Mouse (Mus musculus) cerebellum, adult 9-10 months (tissue): ENCODE data around the gene Mmp14.
A peak's percentile ranks its signal among the peaks of the same experiment; 100 is the strongest.

Experiments used
- DNase-seq: peaks from one replicate; pipeline ENCODE4 v3.0.0; 2022

Gene Mmp14

GRCm38 (mm10) chr14:54435194-54435918, 3.9 kb downstream of the Mmp14 start:
- no peak for DNase-seq

DNA sequence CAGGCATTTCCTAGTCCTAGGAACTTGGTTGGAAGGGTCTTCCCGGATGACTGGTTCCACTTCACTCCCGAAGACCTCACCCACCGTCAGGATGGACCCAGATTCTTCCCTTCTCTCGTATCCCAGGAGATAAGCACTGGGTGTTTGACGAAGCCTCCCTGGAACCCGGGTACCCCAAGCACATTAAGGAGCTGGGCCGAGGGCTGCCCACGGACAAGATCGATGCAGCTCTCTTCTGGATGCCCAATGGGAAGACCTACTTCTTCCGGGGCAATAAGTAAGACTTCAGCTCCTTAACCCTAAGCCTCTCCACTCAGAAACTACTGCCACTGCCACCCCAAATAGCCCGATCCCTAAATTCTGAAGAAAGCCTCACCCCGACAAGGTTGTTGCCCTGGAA, 7.7 kb downstream of the Mmp14 start:
- no peak for DNase-seq

- no peak for DNase-seq
Measured at GRCm38 (mm10) chr14:54439610-54440009, 8.2 kb downstream of the Mmp14 start.

GRCm38 (mm10) chr14:54440538-54440937, 9.1 kb downstream of the Mmp14 start:
- DNase-seq = no peak

- DNase-seq = no peak
Measured at GRCm38 (mm10) chr14:54441365-54441764, 10.0 kb downstream of the Mmp14 start.

GRCm38 (mm10) chr14:54442548-54442947, 11.1 kb downstream of the Mmp14 start:
- DNase-seq = no peak

- DNase-seq = no peak
Measured at GRCm38 (mm10) chr14:54443196-54443595, 11.8 kb downstream of the Mmp14 start.

- peak; percentile 17 for DNase-seq
Measured at GRCm38 (mm10) chr14:54443712-54444618, 12.6 kb downstream of the Mmp14 start.

DNA sequence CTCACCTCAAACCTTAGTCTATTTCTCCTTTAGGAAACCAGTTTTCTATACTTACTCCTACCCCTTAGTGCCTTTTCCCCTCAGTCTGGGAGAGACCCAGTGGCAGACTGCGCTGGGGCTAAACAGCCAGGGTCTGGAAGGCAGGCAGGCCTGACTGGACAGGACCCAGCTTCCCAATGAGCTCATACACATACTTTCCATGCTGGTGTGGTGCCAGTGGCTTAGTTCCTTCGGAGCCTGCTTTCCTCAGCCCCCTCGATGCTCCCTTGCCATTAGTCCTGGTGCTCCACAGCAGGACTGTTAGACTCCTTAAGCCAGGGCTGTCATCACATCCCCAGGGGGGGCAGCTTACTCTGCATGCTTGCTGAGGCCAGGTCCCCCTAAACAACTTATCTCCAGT, 14.1 kb downstream of the Mmp14 start:
- DNase-seq = no peak

GRCm38 (mm10) chr14:54453566-54453965, 22.2 kb downstream of the Mmp14 start:
- no peak for DNase-seq

- no peak for DNase-seq
Measured at GRCm38 (mm10) chr14:54454669-54455528, 23.5 kb downstream of the Mmp14 start.

DNA sequence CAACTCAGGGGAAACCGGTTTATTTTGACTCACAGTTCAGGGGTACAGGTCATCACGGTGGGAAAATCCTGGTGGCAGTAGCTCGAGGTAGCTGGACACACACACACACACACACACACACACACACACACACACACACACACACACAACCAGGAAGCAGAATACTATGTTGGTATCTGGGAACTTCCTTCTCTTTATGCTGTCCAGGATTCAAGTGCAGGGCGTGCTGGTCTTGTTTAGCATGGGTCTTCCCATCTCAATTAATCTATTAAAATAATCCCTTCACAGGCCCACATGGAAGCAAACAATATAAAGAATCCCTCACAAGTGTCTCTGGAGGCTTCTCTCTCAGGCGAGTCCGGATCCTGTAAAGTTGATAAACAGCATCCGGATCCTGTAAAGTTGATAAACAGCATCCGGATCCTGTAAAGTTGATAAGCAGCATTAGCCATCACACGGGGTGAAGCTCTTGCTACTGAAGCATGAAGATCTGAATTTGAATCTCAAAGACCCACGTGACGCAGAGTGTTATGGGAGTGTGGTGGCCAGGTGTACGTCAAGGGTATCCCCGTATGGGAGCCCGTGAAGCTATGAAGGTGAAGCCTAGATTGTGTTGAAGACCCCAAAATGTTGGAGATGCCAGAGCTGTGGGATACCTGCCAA, 26.6 kb downstream of the Mmp14 start:
- no peak for DNase-seq

GRCm38 (mm10) chr14:54462146-54462545, 30.7 kb downstream of the Mmp14 start:
- DNase-seq = no peak

DNA sequence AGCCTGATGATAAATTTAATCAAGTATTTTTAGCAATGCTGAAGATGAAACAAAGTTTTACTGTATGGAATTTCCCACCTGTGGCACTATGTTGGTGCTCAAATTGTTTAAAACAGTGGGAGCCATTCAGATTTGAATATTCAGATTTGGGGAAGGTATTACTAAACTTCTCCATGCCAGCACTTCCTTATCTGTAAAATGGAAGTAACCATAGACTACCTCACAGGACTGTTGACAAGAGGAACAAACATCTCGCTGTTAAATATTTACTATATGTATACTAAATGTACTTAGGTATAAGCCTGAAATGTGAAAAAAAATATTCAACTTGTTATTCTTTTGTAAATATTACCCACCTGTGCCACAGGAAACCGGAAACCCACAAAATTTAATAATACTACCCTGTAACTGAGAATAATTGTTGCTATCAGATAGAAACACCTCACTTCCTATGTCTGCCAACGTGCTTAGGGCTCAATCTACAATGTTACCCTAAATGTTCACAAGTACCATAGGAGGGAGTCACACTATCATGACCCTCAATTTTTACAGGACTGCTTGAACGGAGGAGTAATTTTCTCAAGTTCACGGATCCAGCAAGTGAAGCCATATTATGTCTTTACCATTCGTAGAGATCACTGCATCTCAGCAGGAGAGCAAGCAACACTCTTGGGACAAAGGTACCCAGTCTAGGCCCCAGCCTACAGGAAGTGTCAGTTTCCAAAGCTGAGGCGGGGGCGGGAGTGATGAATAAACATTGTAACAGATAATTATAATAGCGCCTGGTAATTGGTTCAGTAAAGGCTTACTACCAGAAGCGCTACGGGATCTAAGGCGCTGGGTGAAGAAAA, 31.9 kb downstream of the Mmp14 start:
- no peak for DNase-seq

- DNase-seq = peak; percentile 88
Measured at GRCm38 (mm10) chr14:54463959-54464292, 32.5 kb downstream of the Mmp14 start, which contains the start of gene Lrp10. Gene Lrp10 (plus strand): TSS chr14:54464137.

- peak; percentile 80 for DNase-seq
Measured at GRCm38 (mm10) chr14:54464293-54465005, 33.0 kb downstream of the Mmp14 start.

DNA sequence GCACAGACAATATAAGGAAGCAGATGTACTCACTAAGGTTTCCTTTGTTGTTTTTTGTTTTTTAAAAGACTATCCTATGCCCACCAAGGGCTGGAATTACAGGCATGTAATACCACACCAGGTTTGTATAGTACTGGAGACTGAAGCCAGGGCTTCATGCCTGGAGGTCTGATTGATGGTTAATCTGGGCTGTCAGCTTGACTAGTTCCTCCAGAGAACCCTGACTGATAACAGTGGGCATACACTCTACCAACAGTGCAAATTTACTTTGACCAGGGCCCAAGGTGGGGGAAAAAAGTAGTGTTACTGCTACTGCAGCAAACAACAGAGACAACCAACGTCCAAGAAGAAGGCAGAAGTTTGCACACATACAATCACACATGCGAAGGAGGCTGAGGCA, 40.1 kb downstream of the Mmp14 start:
- no peak for DNase-seq

GRCm38 (mm10) chr14:54472671-54473070, 41.3 kb downstream of the Mmp14 start:
- no peak for DNase-seq

DNA sequence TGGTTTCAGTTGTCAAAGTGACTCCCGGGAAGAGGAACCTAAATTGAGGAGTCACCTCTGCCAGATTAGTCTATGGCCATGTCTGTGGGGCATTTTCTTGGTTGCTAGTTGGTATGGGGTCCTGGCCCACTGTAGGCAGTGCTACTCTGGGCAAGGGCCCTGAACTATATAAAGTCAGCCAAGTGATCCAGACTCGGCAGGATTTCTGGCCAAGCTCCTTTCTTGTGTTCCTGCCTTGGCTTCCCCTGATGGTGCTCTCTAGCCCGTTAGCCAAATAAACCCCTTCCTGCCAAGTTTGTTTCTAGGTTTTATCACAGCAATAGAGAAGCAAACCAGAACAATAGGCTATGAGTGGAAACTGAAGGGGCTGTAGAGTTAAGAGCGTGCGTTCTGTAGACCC, 43.3 kb downstream of the Mmp14 start:
- no peak for DNase-seq

- DNase-seq = peak; percentile 92
Measured at GRCm38 (mm10) chr14:54475941-54476844, 44.8 kb downstream of the Mmp14 start, which contains the start of gene Rem2. Gene Rem2 (plus strand): TSS chr14:54476100.
